Mouse (Mus musculus): ENCODE results near the gene Tead1.

DNA sequence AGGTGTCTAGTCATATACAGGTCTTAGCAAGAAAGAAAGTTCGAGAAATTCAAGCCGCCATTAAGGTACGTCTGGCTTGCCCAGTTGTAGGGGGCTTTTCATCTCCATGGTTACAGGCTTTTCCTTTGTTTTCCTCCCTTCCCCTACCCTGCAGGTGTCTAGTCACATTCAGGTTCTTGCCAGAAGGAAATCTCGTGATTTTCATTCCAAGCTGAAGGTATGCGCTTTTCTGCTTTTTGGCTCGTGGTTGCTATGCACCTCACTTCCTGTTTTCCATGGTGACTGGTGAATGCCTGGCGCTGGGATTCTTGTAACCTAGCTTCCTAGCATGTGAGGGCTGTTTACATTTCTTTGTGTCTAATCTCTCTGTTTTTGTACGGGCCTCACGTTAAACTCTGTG is 162.8 kb downstream of the Tead1 start:
- TF ChIP-seq POLR2A (IDR thresholded peaks at IDR 0.05; ENCODE audit: control insufficient read depth, extremely low read depth, insufficient read depth, low read length, poor library complexity) (no peak), CTCF (IDR thresholded peaks at IDR 0.05; ENCODE audit: borderline replicate concordance, control insufficient read depth, extremely low read depth, insufficient read depth, low read length, poor library complexity) (no peak)
